Mouse (Mus musculus) layer of hippocampus, postnatal 10 days (tissue): ENCODE data around the gene Nme3. TPM values are rescaled to one million over a fixed set of nuclear protein-coding genes. Genes with fewer than 3 reads are reported as not detected.
A peak's percentile ranks its signal among the peaks of the same experiment; 100 is the strongest.

Experiments used
- DNase-seq, 2 experiments: peaks; one replicate each; pipeline ENCODE4 v3.0.0; 2021; ENCODE audit warnings: low spot score in 2 of 2
- total RNA-seq, 2 experiments: library from RNA; stranded (reverse); gene quantifications; 2 replicates each; pipeline ENCODE4 v1.2.3; 2021

The Nme3 gene
- total RNA-seq, 2 experiments from 2014 or later = 40.8 to 44.2 TPM

GRCm38 (mm10) chr17:24878531-24878930 lies 17.8 kb upstream of the Nme3 start:
- no peak for DNase-seq

- no peak for DNase-seq
Observed at GRCm38 (mm10) chr17:24881738-24882440, 14.4 kb upstream of the Nme3 start.

GRCm38 (mm10) chr17:24884391-24884790 lies 11.9 kb upstream of the Nme3 start:
- DNase-seq = no peak

- no peak for DNase-seq
Observed at GRCm38 (mm10) chr17:24885356-24886133, 10.8 kb upstream of the Nme3 start.

GRCm38 (mm10) chr17:24886134-24886931 lies 10.0 kb upstream of the Nme3 start, which contains the start of the genes Nubp2 and Spsb3:
Gene Nubp2 (minus strand): TSS chr17:24886349.
Gene Spsb3 (plus strand): TSS chr17:24886643.
- peak; percentile 95 to 97 for DNase-seq

- no peak for DNase-seq
Observed at GRCm38 (mm10) chr17:24886932-24887271, 9.4 kb upstream of the Nme3 start.

- DNase-seq = no peak
Observed at GRCm38 (mm10) chr17:24887291-24888080, 8.8 kb upstream of the Nme3 start.

GRCm38 (mm10) chr17:24888862-24889261 lies 7.4 kb upstream of the Nme3 start:
- no peak for DNase-seq

GRCm38 (mm10) chr17:24890151-24891092 lies 5.9 kb upstream of the Nme3 start:
- DNase-seq = no peak

GRCm38 (mm10) chr17:24891321-24891720 lies 5.0 kb upstream of the Nme3 start:
- DNase-seq = no peak

GRCm38 (mm10) chr17:24892785-24893184 lies 3.5 kb upstream of the Nme3 start:
- DNase-seq = no peak

- no peak for DNase-seq
Observed at GRCm38 (mm10) chr17:24893276-24893675, 3.0 kb upstream of the Nme3 start.

- peak in 1 of 2 experiments; percentile 55 for DNase-seq
Observed at GRCm38 (mm10) chr17:24894061-24894994, 2.0 kb upstream of the Nme3 start.

- peak; percentile 80 to 83 for DNase-seq
Observed at GRCm38 (mm10) chr17:24894995-24895547, 1.2 kb upstream of the Nme3 start, which contains the start of the genes Eme2 and Mrps34. Gene Eme2 (minus strand): TSS chr17:24895087. Gene Mrps34 (plus strand): TSS chr17:24895116.

- DNase-seq = no peak
Observed at GRCm38 (mm10) chr17:24895571-24896240, 594 bp upstream of the Nme3 start.

GRCm38 (mm10) chr17:24896993-24897269 lies 631 bp downstream of the Nme3 start:
- no peak for DNase-seq

GRCm38 (mm10) chr17:24897600-24897999 lies 1.3 kb downstream of the Nme3 start:
- no peak for DNase-seq
